Mouse (Mus musculus): ENCODE measurements at regions not wholly inside any gene's neighbourhood (a gene's known extent, or its start where the extent isn't known, plus 50 kb on each side); places are given as distances from the start of the nearest gene placed in this dataset.

DNA sequence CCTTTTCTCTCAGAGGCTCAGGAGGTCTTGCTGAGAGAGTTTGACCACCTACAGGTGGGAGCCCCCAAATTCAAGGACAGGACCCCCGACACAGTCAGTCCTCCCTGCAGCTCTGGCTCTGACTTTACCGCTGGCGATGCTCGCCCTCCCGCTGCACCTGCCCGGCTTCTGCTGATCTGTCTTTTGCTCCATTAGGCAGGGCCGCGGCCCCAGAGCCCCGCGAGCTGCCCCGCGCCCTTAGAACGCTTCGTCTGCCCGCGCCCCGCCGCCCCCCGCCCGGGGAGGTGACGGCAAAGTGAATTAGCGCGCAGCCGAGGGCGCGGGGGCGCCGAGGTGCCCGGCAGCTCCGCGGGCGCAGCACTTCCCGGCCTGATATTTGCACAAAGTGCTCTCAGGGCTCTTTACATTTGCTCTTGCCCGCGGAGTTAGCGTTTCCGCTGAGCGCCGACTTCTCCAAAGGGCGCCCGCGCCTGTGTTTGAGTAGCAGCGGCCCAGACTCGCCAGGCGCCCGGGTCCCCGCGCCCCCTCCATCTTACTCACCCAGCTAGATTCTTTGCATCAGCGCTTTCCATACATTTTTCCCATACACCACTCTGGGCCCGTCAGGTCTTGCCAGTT is 260.7 kb upstream of the 4930535I16Rik start:
- DNase-seq (ENCODE audit: low read depth, low spot score): no peak

DNA sequence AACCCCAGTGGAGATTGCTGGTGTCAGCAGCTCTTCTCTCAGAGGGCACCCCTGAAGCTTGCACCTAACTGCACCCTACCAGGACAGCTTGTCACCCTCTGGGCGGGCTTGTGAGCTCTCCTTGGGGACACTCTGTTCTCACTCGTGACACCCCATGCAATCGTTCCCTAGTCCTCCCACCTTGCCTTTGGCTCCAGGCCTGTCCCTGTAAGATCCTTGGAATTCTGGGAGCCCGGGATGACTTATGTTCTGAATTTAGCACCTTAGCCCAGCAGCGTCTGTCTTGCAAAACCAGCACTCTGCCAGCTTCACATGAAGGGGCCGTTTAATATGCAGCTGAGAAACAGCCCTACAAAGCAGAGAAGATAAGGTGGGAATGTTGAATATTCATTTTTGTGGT is 257.7 kb upstream of the 4930535I16Rik start:
- no peak for DNase-seq (ENCODE audit: low read depth, low spot score)

DNA sequence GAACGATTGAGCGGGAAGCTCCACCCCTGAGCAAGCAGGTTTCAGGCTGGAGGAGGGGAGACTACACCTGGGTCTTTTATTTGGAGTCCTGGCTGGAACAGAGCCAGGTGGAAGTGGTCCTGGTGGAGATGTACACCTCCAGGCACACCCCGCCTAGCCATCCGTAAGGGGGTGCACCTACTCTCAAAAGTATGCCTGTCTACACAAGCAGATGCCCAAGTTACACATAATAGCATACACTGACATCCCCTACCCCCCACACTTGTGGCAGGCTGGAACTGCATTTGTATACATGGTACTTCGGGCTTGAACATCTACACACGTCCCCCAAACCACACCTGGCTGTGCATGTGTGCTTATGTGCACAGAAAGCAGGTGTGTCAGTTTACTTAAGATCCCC is 236.8 kb upstream of the 4930535I16Rik start:
- DNase-seq (ENCODE audit: low read depth, low spot score): no peak

DNA sequence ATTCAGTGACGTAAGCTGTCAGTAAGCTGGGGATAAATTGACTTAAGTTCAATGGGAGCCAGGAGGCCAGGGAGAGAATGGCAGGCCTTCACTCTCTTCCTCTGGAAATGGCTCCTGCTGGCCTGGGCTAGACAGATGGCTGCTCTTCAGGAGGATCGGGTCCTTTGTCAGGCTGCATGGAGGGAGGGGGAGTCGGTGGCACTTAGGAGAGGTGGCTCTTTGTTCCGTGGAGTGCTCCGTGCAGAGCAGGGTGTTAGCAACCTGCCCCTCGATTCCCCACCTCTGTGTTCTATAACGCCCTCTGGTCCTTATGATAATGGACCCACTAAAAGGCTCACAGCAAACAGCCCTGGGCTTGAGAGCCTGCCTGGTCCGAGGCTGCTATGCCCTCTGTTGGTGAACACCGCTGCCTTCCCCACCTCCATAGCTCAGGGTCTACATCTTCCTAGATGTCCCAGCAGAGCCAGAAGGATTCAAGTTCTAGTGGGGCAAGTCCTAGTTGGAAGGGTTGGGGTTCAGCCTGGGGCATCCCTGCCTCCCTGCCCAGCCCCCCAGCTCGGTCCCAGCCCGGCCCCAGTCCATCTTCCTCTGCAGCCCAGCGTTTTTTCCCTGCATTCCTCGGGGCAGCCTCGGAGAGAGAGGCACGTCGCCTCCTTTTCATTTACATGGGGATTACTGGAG is 232.1 kb upstream of the 4930535I16Rik start:
- no peak for DNase-seq (ENCODE audit: low read depth, low spot score)

DNA sequence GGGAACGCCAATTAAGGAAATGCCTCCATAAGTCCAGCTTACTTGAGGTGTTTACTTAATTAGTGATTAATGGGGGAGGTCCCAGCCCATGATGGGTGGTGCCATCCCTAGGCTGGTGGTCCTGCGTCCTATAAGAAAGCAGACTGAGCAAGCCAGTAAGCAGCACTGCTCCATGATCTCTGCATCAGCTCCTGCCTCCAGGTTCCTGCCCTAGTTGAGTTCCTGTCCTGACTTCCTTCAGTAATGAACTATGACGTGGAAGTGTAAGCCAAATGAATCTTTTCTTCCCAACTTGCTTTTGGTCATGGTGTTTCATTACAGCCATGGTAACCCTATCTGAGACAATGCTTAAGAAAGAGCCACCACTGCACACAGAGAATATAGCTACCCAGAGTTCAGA is 231.2 kb upstream of the 4930535I16Rik start:
- DNase-seq (ENCODE audit: low read depth, low spot score): no peak

DNA sequence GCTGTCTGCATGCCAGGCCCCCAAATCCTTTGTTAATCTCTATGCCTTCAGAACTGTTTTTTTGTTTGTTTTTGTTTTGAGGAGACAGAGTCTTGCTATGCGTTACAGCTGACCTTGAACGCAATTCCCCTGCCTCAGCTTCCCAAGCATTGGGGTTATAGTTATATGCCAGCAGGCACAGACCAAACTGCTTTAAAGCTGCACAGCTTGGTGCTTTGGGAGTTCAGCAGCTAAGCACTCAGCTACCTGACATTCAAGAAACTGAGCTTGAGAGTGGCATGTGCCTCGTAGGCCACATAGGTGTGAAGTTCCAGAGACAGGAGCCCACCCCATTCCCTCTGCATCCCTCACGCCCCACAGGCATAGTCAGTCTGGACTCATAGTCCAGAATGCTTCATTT is 229.5 kb upstream of the 4930535I16Rik start:
- DNase-seq (ENCODE audit: low read depth, low spot score): no peak

DNA sequence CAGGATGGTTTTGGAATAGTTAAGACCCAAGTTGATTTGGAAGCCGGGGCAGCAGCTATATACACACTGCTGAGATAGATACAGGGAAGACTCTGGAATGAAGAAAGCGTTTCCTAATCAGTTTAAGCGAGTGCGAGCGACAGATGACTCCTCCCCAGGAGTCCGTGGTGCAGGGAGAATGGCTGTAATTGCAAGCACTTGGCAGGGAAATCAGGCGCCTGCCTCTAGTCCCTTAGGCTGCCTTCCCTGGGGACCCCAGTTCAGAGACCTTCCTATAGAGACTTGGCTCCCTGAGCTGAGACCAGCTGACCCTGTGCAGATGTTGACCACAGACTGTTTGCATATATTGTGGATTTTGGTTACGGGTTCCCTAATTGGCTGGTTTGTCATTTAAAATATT is 228.3 kb upstream of the 4930535I16Rik start:
- DNase-seq (ENCODE audit: low read depth, low spot score): no peak

DNA sequence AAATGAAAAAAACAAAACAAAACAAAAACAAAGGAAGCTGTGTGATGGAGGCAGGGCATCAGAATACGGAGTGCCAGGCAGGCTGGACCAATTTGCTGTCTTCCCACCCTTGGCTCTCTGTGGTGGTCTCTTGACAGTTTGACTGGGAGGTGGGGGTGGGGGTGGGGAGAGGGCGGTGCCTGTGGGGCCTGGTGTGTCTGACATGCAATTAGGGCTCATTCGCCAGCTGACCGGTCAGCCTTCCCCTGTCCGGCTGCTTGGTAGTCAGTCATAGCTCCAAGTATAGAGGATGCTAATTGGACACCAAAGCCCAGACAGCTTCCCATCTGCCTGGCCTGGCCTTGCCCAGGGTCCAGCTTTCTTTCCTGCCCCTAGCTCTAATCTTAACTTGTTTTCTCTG is 225.8 kb upstream of the 4930535I16Rik start:
- no peak for DNase-seq (ENCODE audit: low read depth, low spot score)

DNA sequence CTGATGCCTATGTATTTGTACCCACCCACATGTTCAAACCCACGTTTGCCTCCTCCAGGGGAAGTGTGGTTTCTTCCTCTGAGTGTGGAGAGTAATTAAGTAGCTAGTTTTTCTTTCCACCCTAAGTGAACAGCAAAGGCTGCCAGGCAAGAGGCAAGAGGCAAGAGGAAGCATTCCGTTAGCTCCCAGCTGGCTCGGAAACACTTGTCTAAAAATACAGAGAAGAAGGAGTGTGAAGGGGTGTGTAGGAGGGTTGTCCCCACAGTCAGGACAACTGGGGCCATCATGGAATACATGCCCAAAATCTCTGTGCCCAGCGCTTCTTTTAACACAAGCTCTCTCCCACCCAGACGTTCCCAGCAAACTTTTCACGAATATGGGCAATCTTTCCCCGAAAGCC is 225.4 kb upstream of the 4930535I16Rik start:
- no peak for DNase-seq (ENCODE audit: low read depth, low spot score)

DNA sequence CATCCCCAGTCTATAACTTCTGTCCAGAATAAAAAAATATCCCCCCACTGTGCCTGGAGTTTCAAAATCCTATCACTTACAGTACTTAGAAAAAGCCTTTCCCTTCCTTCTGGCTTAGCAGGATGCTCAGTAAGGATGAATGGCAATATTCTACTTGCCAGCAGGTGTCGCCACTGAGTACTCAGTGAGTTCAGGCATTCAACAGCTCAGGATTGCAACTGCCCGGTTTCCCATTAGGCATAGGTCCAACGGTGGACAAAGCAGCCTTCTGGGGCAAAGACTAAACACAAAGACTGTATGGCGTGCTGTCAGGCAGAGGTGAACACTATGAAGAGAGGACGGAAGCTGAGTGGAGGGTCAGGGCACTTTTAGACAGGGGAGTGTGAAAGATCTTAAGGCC is 224.3 kb upstream of the 4930535I16Rik start:
- DNase-seq (ENCODE audit: low read depth, low spot score): peak; percentile 32

DNA sequence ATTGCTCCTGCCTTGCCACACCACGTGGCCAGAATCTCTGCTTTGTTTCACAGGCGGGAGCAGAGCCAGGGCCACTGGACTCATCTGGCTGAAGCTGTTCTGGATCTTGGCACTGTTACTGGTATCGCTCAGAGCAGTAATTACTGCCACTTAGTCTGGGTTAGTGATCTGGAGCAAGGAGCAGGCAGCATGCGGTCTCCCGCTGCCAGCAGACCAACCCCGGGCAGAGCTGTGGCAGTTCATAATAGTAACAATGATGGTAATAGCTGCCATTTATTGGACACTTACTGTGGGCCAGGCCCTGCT is 217.3 kb upstream of the 4930535I16Rik start:
- peak; percentile 1 for DNase-seq (ENCODE audit: low read depth, low spot score)

DNA sequence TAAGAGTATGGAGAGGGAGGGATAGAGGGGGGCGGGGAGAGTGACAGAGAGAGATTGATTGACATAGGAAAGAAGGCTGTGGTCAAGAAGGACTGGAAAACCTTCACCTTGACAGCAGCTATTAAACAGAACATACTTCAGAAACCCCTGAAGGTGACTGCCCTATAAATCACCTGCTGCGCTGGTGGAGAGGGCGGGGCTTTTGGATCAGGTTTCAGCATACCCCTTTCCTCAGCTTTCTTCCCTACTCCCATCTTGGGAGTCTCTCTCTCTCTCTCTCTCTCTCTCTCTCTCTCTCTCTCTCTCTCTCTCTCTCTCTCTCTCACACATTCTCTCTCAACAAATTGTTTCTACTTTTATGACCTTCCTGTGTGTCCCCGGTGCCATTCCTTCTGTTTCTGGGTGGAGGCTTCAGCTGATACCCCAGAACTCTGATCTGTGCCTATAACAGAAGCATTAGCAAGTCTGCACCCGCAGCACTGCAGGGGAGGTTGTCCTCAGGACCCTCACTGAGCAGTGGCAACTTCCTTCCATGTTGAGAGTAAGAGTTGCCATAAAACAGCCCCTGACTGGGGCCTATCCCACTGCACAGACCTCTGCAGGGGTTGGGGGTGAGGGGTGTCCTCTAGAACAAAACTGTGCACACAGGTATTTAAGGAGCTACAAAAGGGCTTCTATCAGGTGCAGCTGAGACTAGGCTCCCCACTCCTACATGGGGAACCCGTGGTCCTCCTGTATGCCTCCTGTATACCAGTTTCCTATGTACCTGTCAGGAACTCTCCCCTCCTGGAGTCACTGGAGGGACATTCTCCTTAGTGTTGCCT is 216.7 kb upstream of the 4930535I16Rik start:
- no peak for DNase-seq (ENCODE audit: low read depth, low spot score)

DNA sequence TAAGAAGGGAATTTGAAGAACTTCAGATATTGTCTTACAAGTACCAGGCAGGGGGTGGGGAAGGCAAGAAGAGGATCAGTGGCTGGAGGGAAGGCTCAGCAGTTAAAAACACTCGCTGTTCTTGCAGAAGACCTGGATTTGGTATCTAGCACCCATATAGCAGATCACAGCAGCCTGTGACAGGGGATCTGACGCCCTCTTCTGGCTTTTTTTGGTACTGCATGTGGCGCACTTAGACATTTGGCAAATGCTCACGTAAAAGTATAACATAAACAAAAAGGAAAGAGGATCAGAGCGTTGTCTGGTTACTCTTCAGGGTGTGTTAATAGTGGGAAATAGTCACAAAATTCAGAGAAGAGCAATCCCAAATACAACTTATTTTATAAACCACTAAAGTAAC is 213.1 kb upstream of the 4930535I16Rik start:
- DNase-seq (ENCODE audit: low read depth, low spot score): no peak

DNA sequence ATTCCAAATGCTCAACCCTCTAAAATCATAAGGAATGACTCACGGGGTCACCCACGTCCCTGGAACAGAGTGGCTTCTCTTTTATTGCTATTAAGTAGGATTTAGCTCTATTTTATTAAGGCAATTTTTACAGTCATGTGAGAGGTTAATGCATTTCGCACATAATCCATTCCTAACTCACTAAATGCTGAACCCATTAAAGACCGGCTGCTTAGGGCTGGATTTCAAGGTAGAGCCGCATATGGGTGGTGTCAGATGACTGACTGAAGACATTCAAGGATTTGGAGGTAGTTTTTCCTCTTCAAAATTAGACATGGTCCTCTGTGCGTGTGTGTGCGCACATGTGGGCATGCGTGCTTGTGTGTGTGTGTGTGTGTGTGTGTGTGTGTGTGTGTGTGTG is 208.4 kb upstream of the 4930535I16Rik start:
- no peak for DNase-seq (ENCODE audit: low read depth, low spot score)

DNA sequence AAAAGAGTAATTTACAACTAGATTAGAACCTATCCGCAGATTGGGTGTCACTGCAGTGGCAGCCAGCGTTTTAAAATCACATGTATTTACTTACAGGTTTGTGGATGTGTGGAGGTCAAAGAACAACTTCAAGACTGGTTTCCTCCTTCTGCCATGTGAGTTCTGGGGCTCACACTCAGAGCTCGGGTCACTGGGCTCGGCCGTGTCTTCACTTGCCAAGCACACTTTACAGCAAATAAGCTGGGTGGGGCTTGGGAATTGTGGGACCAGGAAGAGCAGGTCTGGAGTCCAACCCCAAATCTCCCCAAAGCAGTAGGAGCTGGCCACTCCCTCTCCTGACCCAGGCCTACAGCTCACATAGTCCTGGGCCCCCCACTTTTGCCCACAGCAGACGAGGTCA is 202.5 kb upstream of the 4930535I16Rik start:
- no peak for DNase-seq (ENCODE audit: low read depth, low spot score)

DNA sequence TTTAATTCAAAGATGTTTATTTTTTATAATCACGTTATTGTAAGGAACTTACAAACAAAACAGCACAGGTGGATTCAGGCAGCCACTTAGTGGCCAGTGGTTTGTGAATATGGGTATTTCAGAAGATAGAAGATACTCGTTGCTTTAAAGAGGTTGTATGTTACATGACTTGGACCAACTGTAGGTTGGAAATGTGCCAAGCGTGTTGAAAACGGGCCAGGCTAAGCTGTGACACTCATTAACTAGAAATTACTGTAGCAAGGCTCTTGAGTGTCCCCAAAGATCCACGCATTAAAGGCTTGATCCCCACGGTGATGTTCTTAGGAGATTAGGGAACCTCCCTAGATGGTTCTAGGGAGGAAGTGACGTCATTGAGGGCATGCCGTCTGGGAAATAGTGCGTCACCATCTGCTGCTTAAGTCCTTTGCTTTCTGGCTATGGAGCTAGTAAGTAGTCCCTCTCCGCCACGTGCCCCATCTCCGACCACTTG is 196.1 kb upstream of the 4930535I16Rik start:
- DNase-seq (ENCODE audit: low read depth, low spot score): no peak

DNA sequence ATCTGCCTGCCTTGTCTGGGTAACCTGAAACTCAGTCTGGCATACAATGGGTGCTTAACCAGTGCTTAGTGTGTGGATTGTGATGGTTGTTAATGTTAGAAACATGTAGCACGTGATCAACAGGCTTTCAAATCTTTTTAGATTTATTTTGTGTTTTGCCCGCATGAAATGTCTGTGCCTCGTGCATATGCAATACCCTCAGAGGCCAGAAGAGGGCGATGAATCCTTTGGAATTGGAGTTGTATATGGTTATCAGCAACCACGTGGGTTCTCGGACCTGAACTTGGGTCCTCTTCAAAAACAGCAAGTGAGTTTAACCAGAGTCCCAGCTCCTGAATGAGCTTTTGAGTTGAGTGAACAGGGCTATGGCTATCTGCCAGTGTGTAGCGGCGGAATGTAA is 192.9 kb upstream of the 4930535I16Rik start:
- DNase-seq (ENCODE audit: low read depth, low spot score): no peak

DNA sequence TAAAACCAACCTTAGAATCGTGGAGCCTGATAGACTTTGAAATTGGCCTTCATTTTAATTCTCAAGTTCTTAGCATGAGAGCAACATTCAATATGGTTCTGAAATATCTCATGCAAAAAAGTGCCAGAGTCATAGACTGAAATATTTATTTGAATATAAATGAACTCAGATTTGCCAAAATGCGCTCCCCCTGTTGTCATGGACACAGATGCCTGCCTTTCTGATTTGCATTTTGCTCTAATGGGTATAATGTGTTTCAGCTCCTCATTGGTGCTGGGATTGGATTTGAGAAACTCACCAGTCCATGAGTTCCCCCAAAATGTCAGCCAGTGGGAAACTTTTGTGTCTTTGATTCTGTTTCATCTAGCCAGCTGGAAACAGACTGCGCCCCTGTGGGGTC is 191.5 kb upstream of the 4930535I16Rik start:
- DNase-seq (ENCODE audit: low read depth, low spot score): no peak

DNA sequence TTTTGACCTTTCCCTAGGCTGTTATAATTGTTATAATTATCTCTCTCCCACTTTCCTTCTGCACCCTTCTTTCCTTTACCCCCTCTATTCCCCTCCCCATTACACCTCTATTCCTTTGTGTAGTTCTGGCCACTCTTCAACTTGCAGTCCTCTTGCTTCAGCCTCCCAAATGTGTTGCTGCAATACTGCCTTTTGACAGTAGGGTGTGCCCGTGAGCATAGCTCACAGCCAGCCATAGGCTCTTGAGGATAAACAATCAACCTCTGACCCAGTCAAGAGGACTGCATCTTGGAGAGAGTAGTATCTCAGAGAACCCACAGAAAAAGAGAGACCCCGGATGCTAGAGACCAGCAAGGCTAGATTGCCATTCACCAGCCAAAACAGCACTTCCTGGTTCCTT is 184.9 kb upstream of the 4930535I16Rik start:
- no peak for DNase-seq (ENCODE audit: low read depth, low spot score)

DNA sequence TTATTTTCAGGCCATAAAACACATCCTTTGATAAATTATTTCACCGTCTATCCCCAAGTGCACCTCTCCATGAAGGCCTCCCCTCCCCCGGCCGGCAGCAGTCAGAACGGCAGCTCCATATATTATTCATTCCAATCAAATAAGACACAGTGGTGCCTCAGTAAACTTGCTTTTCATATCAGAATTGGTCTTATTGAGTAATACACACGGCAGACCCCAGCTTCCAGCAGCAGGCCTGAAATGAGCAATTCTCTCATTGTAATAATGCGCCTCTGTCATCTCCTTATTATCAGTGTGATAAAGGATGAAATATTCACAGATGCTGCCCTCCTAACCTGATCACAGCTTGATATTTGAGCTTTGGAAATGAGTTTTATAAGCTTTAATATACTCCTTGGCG is 169.0 kb upstream of the 4930535I16Rik start:
- DNase-seq (ENCODE audit: low read depth, low spot score): no peak

DNA sequence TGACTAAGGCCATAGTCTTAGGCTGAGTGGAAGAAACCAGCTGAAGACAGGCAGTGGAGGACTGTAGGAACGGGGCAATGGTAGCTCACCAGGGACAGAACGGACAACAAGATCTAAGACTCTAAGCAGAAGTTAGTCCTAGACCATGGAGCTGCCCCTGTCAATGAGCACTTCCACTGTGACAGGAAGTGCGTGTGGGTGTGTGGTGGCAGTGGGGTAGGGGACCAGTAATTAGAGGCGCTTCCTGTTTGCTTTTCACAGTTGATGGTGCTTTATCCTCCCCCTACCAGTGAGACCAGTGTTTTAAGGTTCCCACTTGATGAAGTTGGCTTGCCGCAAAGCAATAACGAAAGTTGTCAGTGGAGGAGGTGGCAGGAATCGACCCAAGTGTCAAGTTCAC is 168.4 kb upstream of the 4930535I16Rik start:
- no peak for DNase-seq (ENCODE audit: low read depth, low spot score)

DNA sequence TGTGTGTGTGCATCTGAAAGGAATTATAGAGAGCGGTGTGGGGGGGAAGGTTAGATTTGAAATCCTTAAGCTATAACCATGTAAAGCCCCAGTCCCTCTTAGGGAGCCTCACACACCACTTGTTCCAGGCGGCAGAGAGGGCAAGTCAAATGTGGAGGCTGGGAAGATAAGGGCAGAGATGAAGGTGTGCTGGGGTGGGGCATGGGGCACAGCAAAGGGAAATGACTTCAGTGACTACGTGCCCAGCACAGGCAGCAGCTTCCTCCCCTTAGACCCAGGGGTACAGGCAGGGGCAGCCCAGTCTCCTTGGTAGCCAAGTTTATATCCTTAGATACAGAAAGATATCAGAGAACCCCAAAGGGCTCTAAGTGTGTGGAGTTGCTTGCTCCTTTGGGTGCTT is 161.8 kb upstream of the 4930535I16Rik start:
- DNase-seq (ENCODE audit: low read depth, low spot score): no peak

DNA sequence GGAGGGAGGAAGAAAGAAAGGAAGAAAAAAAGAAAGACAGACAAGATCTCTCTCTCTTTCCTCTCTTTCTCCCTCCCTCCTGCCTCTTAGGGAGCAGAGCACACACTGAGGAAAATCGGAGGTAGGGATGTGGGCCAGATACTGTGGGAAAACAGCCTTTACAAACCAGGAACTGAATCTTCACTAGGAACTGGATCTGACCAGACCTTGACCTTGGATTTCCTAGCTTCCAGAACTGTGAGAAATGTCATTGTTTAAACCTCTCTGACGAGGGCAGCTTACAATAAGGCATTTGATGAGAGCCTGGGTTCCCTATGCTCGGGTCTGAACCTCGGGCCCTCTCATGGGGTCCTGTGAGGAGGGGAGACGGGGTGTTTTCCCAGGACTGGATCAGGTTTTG is 157.7 kb upstream of the 4930535I16Rik start:
- DNase-seq (ENCODE audit: low read depth, low spot score): no peak

All from skeletal muscle tissue, adult 2 months (tissue).